Mouse (Mus musculus) lung, adult 2 months (tissue): ENCODE data around the gene Fry.

ENCODE experiments used
- CTCF ChIP-seq: fragments of 200-500 bp; IDR thresholded peaks from 2 replicates; pipeline ENCODE4 v1.5.1; 2011; ENCODE audit warnings: mild to moderate bottlenecking, low read length, control low read depth; ENCODE audit not compliant: insufficient read depth
- POLR2A ChIP-seq: fragments of 200-500 bp; IDR thresholded peaks from 2 replicates; pipeline ENCODE4 v1.6.1; 2011; ENCODE audit warnings: low read depth, mild to moderate bottlenecking, control low read depth, low read length, borderline replicate concordance; ENCODE audit errors: extremely low read depth

DNA sequence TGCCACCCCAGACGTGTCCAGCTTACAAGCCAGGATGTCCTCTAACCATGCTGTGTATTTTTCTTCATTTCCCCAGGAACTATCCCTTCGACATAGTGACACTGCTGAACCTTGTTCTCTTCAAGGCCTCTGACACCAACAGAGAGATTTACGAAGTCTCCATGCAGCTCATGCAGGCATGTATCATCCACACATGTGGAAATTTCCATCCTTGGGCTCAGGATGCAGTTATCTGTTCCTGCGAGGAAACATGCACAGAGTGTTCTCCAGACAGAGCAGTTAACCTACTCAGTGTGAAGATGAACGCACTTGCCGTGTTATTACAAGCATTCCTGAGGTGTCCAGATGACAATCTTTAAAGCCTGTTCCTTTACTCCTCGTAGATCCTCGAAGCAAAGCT, 286.4 kb downstream of the Fry start:
- TF ChIP-seq CTCF (no peak), POLR2A (no peak)
